Mouse (Mus musculus): ENCODE measurements around the gene Gucy2g. TPM values are rescaled to one million over a fixed set of nuclear protein-coding genes. Genes with fewer than 3 reads are reported as not detected.

Gene Gucy2g
- polyA plus RNA-seq, 1 experiment from 2014 or later = not detected

DNA sequence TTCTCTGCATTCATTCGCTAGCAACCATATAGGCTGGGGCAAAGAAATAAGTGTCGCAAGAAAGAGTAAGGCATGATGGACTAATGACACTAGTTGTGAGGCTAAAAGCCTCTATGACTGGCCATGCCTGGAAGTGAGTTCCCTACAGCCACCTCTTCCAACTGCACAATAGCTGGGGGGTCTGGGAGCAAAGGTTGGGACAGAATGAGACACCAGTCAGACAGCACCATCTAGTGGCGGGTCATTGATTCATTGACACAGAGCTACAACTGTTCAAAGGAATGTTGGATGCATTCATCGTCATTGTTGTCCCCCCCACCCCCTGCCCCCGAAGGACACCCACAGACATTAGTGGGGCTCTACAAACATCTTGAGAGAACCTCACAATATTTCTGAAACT is 42.7 kb downstream of the Gucy2g start:
- H3K27ac ChIP-seq (ENCODE audit: low read depth, low read length) = no peak overlapping the region
- no peak overlapping the region for H3K4me3 ChIP-seq (ENCODE audit: low read depth, low read length)
- no peaks in the 10 kb centered on the region for H3K27me3 ChIP-seq (ENCODE audit: control insufficient read depth, insufficient read depth, low read length)
- H3K4me2 ChIP-seq = 0 out of 2 replicates have a peak overlapping the region, but pooled peaks have one; percentile 6
- 37% methylated on average over 5 of the region's 5 CpGs for WGBS
- 0 out of 2 replicates have a peak overlapping the region, but pooled peaks have one; percentile 16 for H3K9ac ChIP-seq (ENCODE audit: low read length)
- H3K4me1 ChIP-seq (ENCODE audit: control insufficient read depth, insufficient read depth, low read length) = no peaks in the 10 kb centered on the region
- H3K9me3 ChIP-seq (ENCODE audit: control insufficient read depth, low read length) = no peaks in the 10 kb centered on the region
- H3K36me3 ChIP-seq (ENCODE audit: control insufficient read depth, insufficient read depth, low read length) = no peaks in the 10 kb centered on the region
- peak; percentile 73; the same call in 1 of the 2 replicates for ATAC-seq (ENCODE audit: low FRiP score)
- DNase-seq (ENCODE audit: low spot score, missing footprints) = peak; percentile 97

DNA sequence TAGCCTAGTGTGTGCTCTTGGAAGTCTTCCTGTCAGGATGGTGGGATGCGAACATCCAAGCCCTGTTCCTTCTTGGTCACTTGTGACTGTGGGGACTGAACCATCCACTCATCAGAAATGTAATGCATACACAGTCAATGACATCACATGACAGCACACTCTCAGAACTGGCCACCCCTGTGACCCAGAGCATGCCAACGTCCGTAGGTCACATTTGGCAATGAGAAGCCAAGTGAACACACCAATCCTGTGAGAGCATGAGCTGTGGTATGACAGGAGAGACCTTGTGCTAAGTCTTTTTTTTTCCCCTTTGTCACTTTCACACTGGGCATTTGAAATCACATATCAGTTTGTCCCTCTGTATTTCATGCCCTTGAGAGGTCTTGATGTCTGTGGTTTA is 45.5 kb downstream of the Gucy2g start:
- H3K9me3 ChIP-seq (ENCODE audit: control insufficient read depth, low read length) = no peaks in the 10 kb centered on the region
- no peak overlapping the region for H3K27ac ChIP-seq (ENCODE audit: low read depth, low read length)
- 0 out of 2 replicates have a peak, but pooled peaks cover 3% of the 10 kb centered on the region for H3K4me1 ChIP-seq (ENCODE audit: control insufficient read depth, insufficient read depth, low read length)
- no peaks in the 10 kb centered on the region for H3K36me3 ChIP-seq (ENCODE audit: control insufficient read depth, insufficient read depth, low read length)
- no peak overlapping the region for H3K4me2 ChIP-seq
- no peaks in the 10 kb centered on the region for H3K27me3 ChIP-seq (ENCODE audit: control insufficient read depth, insufficient read depth, low read length)
- ATAC-seq (ENCODE audit: low FRiP score) (no peak), DNase-seq (ENCODE audit: low spot score, missing footprints) (peak; percentile 41)
- no peak overlapping the region for H3K9ac ChIP-seq (ENCODE audit: low read length)
- H3K4me3 ChIP-seq (ENCODE audit: low read depth, low read length) = no peak overlapping the region
- WGBS = 88% methylated on average over 3 of the region's 3 CpGs

DNA sequence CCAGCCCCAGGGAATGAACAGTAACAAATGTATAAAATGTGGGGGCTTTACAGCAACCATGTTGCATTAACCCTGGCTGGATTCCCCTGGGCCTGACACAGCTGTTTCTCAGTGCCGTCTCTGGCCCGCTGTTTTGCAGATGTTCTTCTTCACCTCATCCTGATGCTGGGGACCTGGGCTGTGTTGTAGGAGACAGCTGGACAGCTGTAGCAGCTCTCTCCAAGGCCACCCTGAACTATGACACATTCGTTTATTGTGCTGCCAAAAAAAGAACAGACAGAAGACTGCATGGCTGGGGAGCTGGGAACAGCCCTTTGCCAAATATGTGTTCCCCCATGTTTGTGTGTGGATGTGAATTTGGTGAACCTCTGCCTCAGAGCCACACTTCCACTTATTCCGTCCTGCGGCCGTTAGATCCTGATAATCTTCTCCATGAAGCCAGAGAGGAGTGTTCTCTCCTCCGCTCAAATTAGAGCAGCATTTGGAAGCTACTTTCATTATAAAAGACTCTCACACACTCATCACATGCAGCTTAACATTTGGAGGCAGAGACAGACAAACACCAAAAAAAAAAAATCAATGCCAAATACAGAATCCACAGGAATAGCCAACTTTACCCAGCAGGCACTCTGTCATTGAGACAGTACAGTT is 46.4 kb downstream of the Gucy2g start:
- 0 out of 2 replicates have a peak, but pooled peaks cover 3% of the 10 kb centered on the region for H3K4me1 ChIP-seq (ENCODE audit: control insufficient read depth, insufficient read depth, low read length)
- no peak overlapping the region for H3K4me2 ChIP-seq
- ATAC-seq (ENCODE audit: low FRiP score) (no peak), DNase-seq (ENCODE audit: low spot score, missing footprints) (peak; percentile 57)
- H3K27ac ChIP-seq (ENCODE audit: low read depth, low read length) = no peak overlapping the region
- no peaks in the 10 kb centered on the region for H3K27me3 ChIP-seq (ENCODE audit: control insufficient read depth, insufficient read depth, low read length)
- no peaks in the 10 kb centered on the region for H3K9me3 ChIP-seq (ENCODE audit: control insufficient read depth, low read length)
- H3K4me3 ChIP-seq (ENCODE audit: low read depth, low read length) = no peak overlapping the region
- 88% methylated on average over 7 of the region's 7 CpGs for WGBS
- H3K9ac ChIP-seq (ENCODE audit: low read length) = no peak overlapping the region
- no peaks in the 10 kb centered on the region for H3K36me3 ChIP-seq (ENCODE audit: control insufficient read depth, insufficient read depth, low read length)

DNA sequence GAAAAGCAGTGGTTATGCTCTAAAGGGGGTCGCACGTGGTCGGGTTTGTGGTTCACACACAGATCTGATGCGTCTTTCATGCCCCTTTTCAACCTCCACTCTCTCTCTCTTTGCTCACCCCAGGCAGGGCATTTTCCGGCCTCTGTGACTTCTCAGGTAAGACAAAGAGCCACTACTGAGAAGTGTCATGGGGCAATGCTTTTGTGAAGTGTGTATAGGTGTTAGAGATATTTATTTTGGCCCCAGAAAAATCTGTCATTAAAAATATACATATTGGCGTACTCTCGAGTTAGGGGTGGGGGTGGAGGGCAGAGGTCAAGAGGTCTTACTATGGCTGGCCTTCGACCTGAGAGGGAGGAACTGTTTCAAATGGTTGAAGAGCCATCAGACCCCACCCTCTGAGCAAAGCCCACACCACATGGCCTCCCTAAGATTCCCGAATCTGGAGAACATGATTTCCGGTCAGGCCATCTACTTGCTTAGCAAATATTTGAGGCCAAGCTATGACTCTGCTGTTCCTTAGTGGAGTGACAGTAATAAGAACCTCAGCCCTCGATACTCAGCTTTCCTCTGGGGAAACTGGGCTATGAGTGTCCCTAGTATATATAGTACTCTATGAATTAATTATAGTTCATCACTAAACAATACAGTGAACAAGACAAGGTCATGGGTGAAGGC is 47.2 kb downstream of the Gucy2g start:
- Histone ChIP-seq H3K27me3 (ENCODE audit: control insufficient read depth, insufficient read depth, low read length) (no peaks in the 10 kb centered on the region), H3K9ac (ENCODE audit: low read length) (no peak overlapping the region), H3K4me2 (no peak overlapping the region), H3K9me3 (ENCODE audit: control insufficient read depth, low read length) (no peaks in the 10 kb centered on the region), H3K4me1 (ENCODE audit: control insufficient read depth, insufficient read depth, low read length) (0 out of 2 replicates have a peak, but pooled peaks cover 3% of the 10 kb centered on the region), H3K36me3 (ENCODE audit: control insufficient read depth, insufficient read depth, low read length) (no peaks in the 10 kb centered on the region), H3K4me3 (ENCODE audit: low read depth, low read length) (no peak overlapping the region), H3K27ac (ENCODE audit: low read depth, low read length) (no peak overlapping the region)
- ATAC-seq (ENCODE audit: low FRiP score) (no peak), DNase-seq (ENCODE audit: low spot score, missing footprints) (peak; percentile 56)
- 63% methylated on average over 11 of the region's 11 CpGs for WGBS

DNA sequence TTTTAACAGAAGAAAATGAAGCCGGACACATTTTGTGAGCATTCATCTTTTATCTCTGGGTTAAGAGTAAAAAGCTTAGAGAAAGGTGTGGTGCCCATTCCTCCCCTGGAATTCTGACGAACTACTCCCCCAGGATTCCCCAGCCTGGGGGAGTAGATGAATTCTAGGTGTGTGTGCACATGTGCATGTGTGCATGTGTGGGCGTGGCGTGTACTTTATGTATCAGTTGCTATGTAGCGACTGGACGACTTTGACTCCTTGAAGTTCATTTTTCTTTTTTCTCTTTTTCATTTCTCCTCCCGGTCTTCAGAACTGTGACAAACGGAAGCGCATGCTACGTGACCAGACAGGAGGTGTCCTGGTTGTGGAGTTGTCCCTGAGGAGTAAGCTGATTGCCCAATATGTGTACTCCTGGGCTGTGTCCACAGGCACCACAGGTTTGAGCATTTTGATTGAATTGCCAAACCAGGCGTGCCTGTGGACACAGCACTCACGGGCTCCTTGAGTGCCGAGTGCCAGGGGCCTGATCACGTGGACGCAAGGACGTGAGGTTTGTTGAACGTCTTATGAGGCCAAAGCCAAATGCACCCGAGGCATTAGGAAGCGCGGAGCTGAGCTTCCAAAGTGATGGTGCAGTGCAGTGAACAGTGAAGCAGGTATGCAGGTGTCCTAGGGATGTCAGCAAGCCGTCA is 48.6 kb downstream of the Gucy2g start:
- H3K27ac ChIP-seq (ENCODE audit: low read depth, low read length) = no peak overlapping the region
- no peak for ATAC-seq (ENCODE audit: low FRiP score)
- 89% methylated on average over 21 of the region's 21 CpGs for WGBS
- H3K4me1 ChIP-seq (ENCODE audit: control insufficient read depth, insufficient read depth, low read length) = 0 out of 2 replicates have a peak, but pooled peaks cover 3% of the 10 kb centered on the region
- DNase-seq (ENCODE audit: low spot score, missing footprints) = peak; percentile 54
- no peak overlapping the region for H3K4me3 ChIP-seq (ENCODE audit: low read depth, low read length)
- H3K9me3 ChIP-seq (ENCODE audit: control insufficient read depth, low read length) = no peaks in the 10 kb centered on the region
- no peak overlapping the region for H3K9ac ChIP-seq (ENCODE audit: low read length)
- H3K27me3 ChIP-seq (ENCODE audit: control insufficient read depth, insufficient read depth, low read length) = no peaks in the 10 kb centered on the region
- no peak overlapping the region for H3K4me2 ChIP-seq
- no peaks in the 10 kb centered on the region for H3K36me3 ChIP-seq (ENCODE audit: control insufficient read depth, insufficient read depth, low read length)

DNA sequence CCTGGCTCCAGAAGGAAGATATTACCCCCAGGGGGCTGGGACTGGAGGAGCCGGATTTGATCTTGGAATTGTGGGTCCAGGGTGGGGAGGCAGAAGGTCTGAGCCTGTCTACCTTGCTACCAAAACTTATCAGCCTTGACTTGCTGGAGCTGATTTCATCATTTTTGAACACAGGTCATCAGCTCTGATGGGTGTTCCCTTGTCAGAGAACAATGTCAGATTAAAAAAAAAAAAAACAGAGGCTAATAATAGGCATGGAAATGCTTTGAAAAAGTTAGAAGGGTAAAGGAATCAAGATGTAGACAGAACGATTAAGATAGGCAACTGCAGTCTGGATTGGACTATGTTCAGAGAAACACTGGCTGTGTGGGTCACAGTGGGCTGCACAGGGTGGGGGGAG is 49.4 kb downstream of the Gucy2g start:
- ATAC-seq (ENCODE audit: low FRiP score) (no peak), DNase-seq (ENCODE audit: low spot score, missing footprints) (no peak)
- Histone ChIP-seq H3K27ac (ENCODE audit: low read depth, low read length) (no peak overlapping the region), H3K9ac (ENCODE audit: low read length) (0 out of 2 replicates have a peak overlapping the region, but pooled peaks have one; percentile 31), H3K4me1 (ENCODE audit: control insufficient read depth, insufficient read depth, low read length) (0 out of 2 replicates have a peak, but pooled peaks cover 3% of the 10 kb centered on the region), H3K4me3 (ENCODE audit: low read depth, low read length) (no peak overlapping the region), H3K27me3 (ENCODE audit: control insufficient read depth, insufficient read depth, low read length) (no peaks in the 10 kb centered on the region), H3K36me3 (ENCODE audit: control insufficient read depth, insufficient read depth, low read length) (no peaks in the 10 kb centered on the region), H3K4me2 (no peak overlapping the region), H3K9me3 (ENCODE audit: control insufficient read depth, low read length) (no peaks in the 10 kb centered on the region)
- 77% methylated on average over 2 of the region's 2 CpGs for WGBS

DNA sequence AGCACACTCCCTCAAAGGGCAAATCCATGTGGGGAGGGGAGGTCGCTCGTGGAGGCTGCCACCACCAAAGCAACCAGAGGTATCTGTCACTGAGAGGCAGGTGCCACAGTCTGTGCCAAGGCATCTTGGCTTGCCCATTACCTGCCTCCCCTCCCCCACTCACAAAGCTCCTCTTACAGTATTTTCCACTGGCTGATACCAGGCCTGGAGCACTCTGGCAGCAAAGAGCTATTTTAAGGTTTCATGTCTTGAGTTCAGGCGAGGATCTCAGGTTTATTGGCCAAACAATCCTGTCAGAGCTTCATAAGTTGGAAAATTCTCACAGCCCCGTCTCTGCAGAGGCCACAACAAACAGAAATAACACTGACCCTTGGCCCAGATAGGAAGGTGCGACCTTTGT is 51.0 kb downstream of the Gucy2g start:
- no peak for ATAC-seq (ENCODE audit: low FRiP score)
- Histone ChIP-seq H3K4me3 (ENCODE audit: low read depth, low read length) (no peak overlapping the region), H3K9me3 (ENCODE audit: control insufficient read depth, low read length) (no peaks in the 10 kb centered on the region), H3K4me1 (ENCODE audit: control insufficient read depth, insufficient read depth, low read length) (peaks cover 11% of the 10 kb centered on the region; the same call in 1 of the 2 replicates), H3K36me3 (ENCODE audit: control insufficient read depth, insufficient read depth, low read length) (no peaks in the 10 kb centered on the region), H3K27ac (ENCODE audit: low read depth, low read length) (no peak overlapping the region), H3K4me2 (no peak overlapping the region), H3K9ac (ENCODE audit: low read length) (no peak overlapping the region), H3K27me3 (ENCODE audit: control insufficient read depth, insufficient read depth, low read length) (no peaks in the 10 kb centered on the region)
- DNase-seq (ENCODE audit: low spot score, missing footprints) = no peak
- WGBS = 84% methylated on average over 5 of the region's 5 CpGs

DNA sequence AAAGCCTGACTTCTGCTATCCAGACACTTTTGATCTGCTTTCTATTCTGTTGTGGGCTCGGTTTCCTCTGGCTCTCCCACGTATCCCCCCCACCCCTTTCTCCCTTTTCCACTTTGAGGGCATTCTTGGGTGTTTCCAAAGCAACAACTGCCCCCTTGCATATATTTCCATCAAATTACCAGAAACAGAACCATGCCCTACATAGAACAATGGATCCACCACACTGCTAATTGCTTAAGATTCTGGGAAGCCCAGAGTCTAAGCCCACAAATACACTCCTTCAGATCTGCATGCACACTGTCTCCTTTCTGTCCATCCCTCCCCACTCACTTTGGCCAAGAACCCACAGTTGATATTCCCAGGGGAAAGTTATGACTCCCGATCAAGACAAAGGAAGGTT is 55.4 kb downstream of the Gucy2g start:
- Histone ChIP-seq H3K4me3 (ENCODE audit: low read depth, low read length) (no peak overlapping the region), H3K4me1 (ENCODE audit: control insufficient read depth, insufficient read depth, low read length) (peaks cover 15% of the 10 kb centered on the region), H3K9ac (ENCODE audit: low read length) (no peak overlapping the region), H3K36me3 (ENCODE audit: control insufficient read depth, insufficient read depth, low read length) (no peaks in the 10 kb centered on the region), H3K9me3 (ENCODE audit: control insufficient read depth, low read length) (no peaks in the 10 kb centered on the region), H3K27ac (ENCODE audit: low read depth, low read length) (peak overlapping the region; percentile 52; the same call in 1 of the 2 replicates), H3K4me2 (no peak overlapping the region), H3K27me3 (ENCODE audit: control insufficient read depth, insufficient read depth, low read length) (no peaks in the 10 kb centered on the region)
- ATAC-seq (ENCODE audit: low FRiP score) (peak; percentile 78), DNase-seq (ENCODE audit: low spot score, missing footprints) (peak; percentile 85)
- WGBS = 23% methylated on average over 3 of the region's 3 CpGs

DNA sequence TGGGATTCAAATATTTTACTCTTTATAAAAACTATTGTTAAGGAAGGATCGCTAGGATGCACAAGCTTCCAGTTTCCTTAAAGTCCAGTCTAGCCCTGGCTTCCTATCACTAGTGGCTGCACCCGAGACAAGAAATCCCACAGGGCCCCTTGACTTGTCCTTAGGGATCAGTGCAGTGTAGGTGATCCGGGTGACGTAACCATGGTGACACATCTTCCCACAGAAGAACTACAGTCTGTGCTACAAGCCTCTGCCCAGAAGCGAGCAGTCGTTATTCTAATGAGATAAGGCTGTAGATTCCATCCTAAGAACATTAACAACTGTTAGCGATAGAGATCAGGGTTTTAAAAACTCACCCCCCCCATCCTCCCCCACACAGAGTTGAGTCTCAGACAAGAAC is 56.0 kb downstream of the Gucy2g start:
- 44% methylated on average over 7 of the region's 7 CpGs for WGBS
- no peaks in the 10 kb centered on the region for H3K36me3 ChIP-seq (ENCODE audit: control insufficient read depth, insufficient read depth, low read length)
- H3K4me1 ChIP-seq (ENCODE audit: control insufficient read depth, insufficient read depth, low read length) = peaks cover 15% of the 10 kb centered on the region
- H3K27ac ChIP-seq (ENCODE audit: low read depth, low read length) = peak overlapping the region; percentile 52; the same call in 1 of the 2 replicates
- DNase-seq (ENCODE audit: low spot score, missing footprints) (peak; percentile 83), ATAC-seq (ENCODE audit: low FRiP score) (peak; percentile 87)
- H3K9ac ChIP-seq (ENCODE audit: low read length) = no peak overlapping the region
- no peaks in the 10 kb centered on the region for H3K27me3 ChIP-seq (ENCODE audit: control insufficient read depth, insufficient read depth, low read length)
- H3K4me2 ChIP-seq = no peak overlapping the region
- no peaks in the 10 kb centered on the region for H3K9me3 ChIP-seq (ENCODE audit: control insufficient read depth, low read length)
- no peak overlapping the region for H3K4me3 ChIP-seq (ENCODE audit: low read depth, low read length)

Data from midbrain, embryonic 11.5 days (tissue).